Comparison of ENCODE assay signal across 1 mouse cellular context in the genomic region with DNA sequence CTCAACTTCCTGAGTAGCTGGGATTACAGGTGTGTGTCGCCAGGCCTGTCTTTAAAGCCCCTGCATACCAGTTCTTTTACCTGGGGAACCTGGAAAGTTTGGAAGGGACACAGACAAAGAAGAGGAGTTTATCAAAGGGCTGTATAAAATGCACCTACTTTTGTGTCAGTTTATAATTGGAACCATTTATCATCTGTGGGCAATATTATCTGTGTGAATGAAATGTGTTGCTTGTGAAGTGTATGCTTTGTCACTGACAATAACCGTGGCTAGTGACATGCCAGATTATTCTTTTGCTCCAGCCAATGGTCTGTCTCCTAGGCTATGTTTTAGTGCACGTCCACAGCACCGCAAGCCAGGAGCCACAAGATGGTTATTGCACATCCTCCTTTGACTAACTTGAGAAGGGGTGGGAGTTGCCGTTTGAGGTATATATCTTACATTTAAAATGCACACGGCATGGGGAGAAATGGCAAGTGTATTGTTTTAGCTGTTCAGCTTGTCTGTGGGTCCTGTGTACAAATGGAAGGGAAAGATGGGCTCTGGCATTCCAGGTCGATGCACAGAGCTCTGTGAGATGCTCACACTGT.
TF ChIP-seq lines count a peak whose summit lies in the region.

No protein-coding gene starts in this region.

TF ChIP-seq in MEL, 35 proteins besides CTCF, POLR2A, EP300 and RAD21 (continued from another document):
- TF ChIP-seq MXI1 (IDR thresholded peaks at IDR 0.05; ENCODE audit: low read depth, low read length) (peak; percentile 51), USF2 (IDR thresholded peaks at IDR 0.05; ENCODE audit: borderline replicate concordance in 1 of 2, insufficient read depth in 1 of 2, low read depth in 1 of 2, low read length in 2 of 2) (no peak), KAT2A (conservative IDR thresholded peaks at IDR 0.05; ENCODE audit: low read depth, low read length) (no peak), SIN3A (IDR thresholded peaks at IDR 0.05; ENCODE audit: low read length) (peak; percentile 49; the same call in 1 of the 2 replicates), E2F4 (IDR thresholded peaks at IDR 0.05; ENCODE audit: borderline replicate concordance, low read depth, low read length) (no peak), RCOR1 (IDR thresholded peaks at IDR 0.05; ENCODE audit: low read depth, low read length) (peak; percentile 72), ZKSCAN1 (IDR thresholded peaks at IDR 0.05; ENCODE audit: low read depth, low read length) (no peak), CHD2 (IDR thresholded peaks at IDR 0.05; ENCODE audit: low read length) (no peak), BHLHE40 (IDR thresholded peaks at IDR 0.05; ENCODE audit: borderline replicate concordance, low read depth, low read length) (peak; percentile 45; the same call in 1 of the 2 replicates), MYB (IDR thresholded peaks at IDR 0.05; ENCODE audit: low read depth, low read length) (peak; percentile 55), HCFC1 (IDR thresholded peaks at IDR 0.05; ENCODE audit: low read depth, low read length) (peak; percentile 50; the same call in 1 of the 2 replicates), TCF12 (IDR thresholded peaks at IDR 0.05; ENCODE audit: low read depth, low read length) (peak; percentile 20; the same call in 1 of the 2 replicates), ZNF384 (IDR thresholded peaks at IDR 0.05; ENCODE audit: low read depth, low read length) (no peak), ZMIZ1 (IDR thresholded peaks at IDR 0.05; ENCODE audit: low read depth, low read length) (peak; percentile 46; the same call in 1 of the 2 replicates), MAFK (IDR thresholded peaks at IDR 0.05; ENCODE audit: borderline replicate concordance, low read depth, low read length) (no peak), MAX (IDR thresholded peaks at IDR 0.05; ENCODE audit: low read length) (no peak), TBP (IDR thresholded peaks at IDR 0.05; ENCODE audit: low read depth, low read length) (no peak), GATA1 (IDR thresholded peaks at IDR 0.05; ENCODE audit: low read depth, low read length) (0 out of 2 replicates have a peak, but pooled peaks have one; percentile 35), ETS1 (IDR thresholded peaks at IDR 0.05; ENCODE audit: low read depth, low read length) (peak; percentile 46; the same call in 1 of the 2 replicates), TAL1 (IDR thresholded peaks at IDR 0.05; ENCODE audit: low read length) (no peak), USF1 (IDR thresholded peaks at IDR 0.05; ENCODE audit: low read depth, low read length) (no peak), ZC3H11A (IDR thresholded peaks at IDR 0.05; ENCODE audit: low read depth, low read length) (no peak)
